Comparison of ENCODE assay signal across 8 mouse cellular contexts in the genomic region with DNA sequence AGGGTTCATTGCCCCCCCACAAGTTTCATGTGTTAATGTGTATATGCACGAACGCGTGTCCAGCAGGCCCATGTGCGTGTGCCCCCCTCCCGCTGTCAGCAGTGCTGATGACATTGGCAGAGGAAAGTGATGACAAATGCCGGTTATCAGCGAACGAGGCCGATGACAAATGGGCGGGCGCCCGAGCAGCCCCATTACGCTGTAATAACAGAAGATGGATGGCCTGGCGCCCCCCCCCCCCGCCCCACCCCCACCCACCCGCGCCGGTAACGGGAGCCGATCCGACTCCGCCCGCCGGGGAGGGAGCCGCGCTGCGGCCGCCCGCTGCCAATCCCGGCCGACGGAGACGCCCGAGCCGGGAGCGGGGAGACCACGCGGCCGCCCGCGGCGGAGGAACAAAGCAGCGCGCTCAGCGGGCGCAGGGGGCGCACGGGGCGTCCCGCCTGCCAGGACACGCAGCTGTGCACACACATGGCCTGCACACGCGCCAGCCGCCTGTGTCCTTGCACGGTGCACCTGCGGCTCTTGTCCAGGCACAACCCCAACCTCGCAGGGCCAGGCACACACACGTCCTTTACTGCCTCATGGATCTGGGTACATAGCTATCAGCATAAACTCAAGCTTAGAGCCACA. TPM values are rescaled to one million over a fixed set of nuclear protein-coding genes. Genes with fewer than 3 reads are reported as not detected.
DNase-seq lines count a peak whose midpoint lies in the region; ATAC-seq lines count a peak whose summit lies in the region.

No protein-coding gene starts in this region.

- peaks cover 42% of the 10 kb centered on the region for H3K27me3 ChIP-seq in kidney, embryonic 14.5 days (ENCODE audit: control insufficient read depth, insufficient read depth, low read length)
- H3K27me3 ChIP-seq in embryonic facial prominence, embryonic 11.5 days (ENCODE audit: control insufficient read depth, insufficient read depth, low read length): peaks cover 21% of the 10 kb centered on the region
- H3K27me3 ChIP-seq in hindbrain, embryonic 10.5 days (ENCODE audit: insufficient read depth, poor library complexity, severe bottlenecking): peaks cover 92% of the 10 kb centered on the region
- peaks cover 76% of the 10 kb centered on the region for H3K27me3 ChIP-seq in limb, embryonic 13.5 days
- peaks cover 47% of the 10 kb centered on the region for H3K27me3 ChIP-seq in neural tube, embryonic 12.5 days (replicated peaks)

- peak overlapping the region; percentile 79 for H3K4me2 ChIP-seq in kidney, embryonic 14.5 days (replicated peaks; ENCODE audit: low read depth, low read length)
- H3K4me2 ChIP-seq in embryonic facial prominence, embryonic 11.5 days (ENCODE audit: low read depth, low read length): peak overlapping the region; percentile 84
- H3K4me2 ChIP-seq in limb, embryonic 13.5 days (replicated peaks): peak overlapping the region; percentile 73
- H3K4me2 ChIP-seq in neural tube, embryonic 12.5 days (replicated peaks): peak overlapping the region; percentile 68

- H3K4me1 ChIP-seq in kidney, embryonic 14.5 days (ENCODE audit: control insufficient read depth, insufficient read depth, low read length): peaks cover 9% of the 10 kb centered on the region; the same call in 1 of the 2 replicates
- peaks cover 4% of the 10 kb centered on the region; the same call in 1 of the 2 replicates for H3K4me1 ChIP-seq in embryonic facial prominence, embryonic 11.5 days (ENCODE audit: control insufficient read depth, insufficient read depth, low read length)
- peaks cover 35% of the 10 kb centered on the region for H3K4me1 ChIP-seq in hindbrain, embryonic 10.5 days (replicated peaks)
- H3K4me1 ChIP-seq in limb, embryonic 13.5 days: peaks cover 14% of the 10 kb centered on the region
- H3K4me1 ChIP-seq in neural tube, embryonic 12.5 days: peaks cover 43% of the 10 kb centered on the region

- ATAC-seq in kidney, embryonic 14.5 days (ENCODE audit: low FRiP score, low TSS enrichment): peak; percentile 56
- 0 out of 2 replicates have a peak, but pooled peaks have one; percentile 14 for ATAC-seq in embryonic facial prominence, embryonic 11.5 days (replicated peaks; ENCODE audit: insufficient number of reproducible peaks, low FRiP score, low TSS enrichment, low read depth)
- peak; percentile 21; the same call in 1 of the 2 replicates for ATAC-seq in limb, embryonic 13.5 days (ENCODE audit: low FRiP score, low read depth)
- peak; percentile 72 for ATAC-seq in neural tube, embryonic 12.5 days (ENCODE audit: low FRiP score, low read depth)

- no peak for DNase-seq in kidney, adult 11 months
- DNase-seq in NIH3T3 (ENCODE audit: low read depth): peak; percentile 31
- DNase-seq in embryonic facial prominence, embryonic 11.5 days (ENCODE audit: low spot score): peak; percentile 77
- DNase-seq in hindbrain, embryonic 10.5 days (ENCODE audit: low spot score): peak; percentile 74
- DNase-seq in thymus, postnatal 14 days: peak; percentile 78

- no peaks in the 10 kb centered on the region for H3K9me3 ChIP-seq in kidney, embryonic 14.5 days (ENCODE audit: control insufficient read depth, low read length)
- no peaks in the 10 kb centered on the region for H3K9me3 ChIP-seq in embryonic facial prominence, embryonic 11.5 days (replicated peaks; ENCODE audit: control insufficient read depth, low read length)
- no peaks in the 10 kb centered on the region for H3K9me3 ChIP-seq in hindbrain, embryonic 10.5 days
- H3K9me3 ChIP-seq in limb, embryonic 13.5 days: no peaks in the 10 kb centered on the region
- no peaks in the 10 kb centered on the region for H3K9me3 ChIP-seq in neural tube, embryonic 12.5 days

- no peaks in the 10 kb centered on the region for H3K36me3 ChIP-seq in kidney, embryonic 14.5 days (ENCODE audit: control insufficient read depth, insufficient read depth, low read length)
- no peaks in the 10 kb centered on the region for H3K36me3 ChIP-seq in embryonic facial prominence, embryonic 11.5 days (replicated peaks; ENCODE audit: control insufficient read depth, insufficient read depth, low read depth, low read length)
- no peaks in the 10 kb centered on the region for H3K36me3 ChIP-seq in hindbrain, embryonic 10.5 days
- no peaks in the 10 kb centered on the region for H3K36me3 ChIP-seq in limb, embryonic 13.5 days
- H3K36me3 ChIP-seq in neural tube, embryonic 12.5 days: no peaks in the 10 kb centered on the region

- H3K27ac ChIP-seq in kidney, embryonic 14.5 days (ENCODE audit: low read depth, low read length): no peak overlapping the region
- H3K27ac ChIP-seq in embryonic facial prominence, embryonic 11.5 days (replicated peaks; ENCODE audit: low read depth, low read length): no peak overlapping the region
- peak overlapping the region; percentile 83 for H3K27ac ChIP-seq in hindbrain, embryonic 10.5 days
- H3K27ac ChIP-seq in limb, embryonic 13.5 days: no peak overlapping the region
- peak overlapping the region; percentile 17 for H3K27ac ChIP-seq in neural tube, embryonic 12.5 days

- WGBS in kidney, embryonic 14.5 days: 0% methylated on average over 26 of the region's 58 CpGs
- WGBS in embryonic facial prominence, embryonic 11.5 days: 0% methylated on average over 51 of the region's 58 CpGs
- WGBS in hindbrain, embryonic 10.5 days: under 1% methylated on average over 37 of the region's 58 CpGs
- WGBS in limb, embryonic 13.5 days: 1% methylated on average over 24 of the region's 58 CpGs
- under 1% methylated on average over 52 of the region's 58 CpGs for WGBS in neural tube, embryonic 12.5 days

- H3K4me3 ChIP-seq in kidney, embryonic 14.5 days (ENCODE audit: low read length): peak overlapping the region; percentile 38
- H3K4me3 ChIP-seq in embryonic facial prominence, embryonic 11.5 days (ENCODE audit: low read depth, low read length): peak overlapping the region; percentile 35
- H3K4me3 ChIP-seq in hindbrain, embryonic 10.5 days: peak overlapping the region; percentile 58
- peak overlapping the region; percentile 42 for H3K4me3 ChIP-seq in limb, embryonic 13.5 days
- H3K4me3 ChIP-seq in neural tube, embryonic 12.5 days: peak overlapping the region; percentile 18

- peak overlapping the region; percentile 53 for H3K9ac ChIP-seq in kidney, embryonic 14.5 days (ENCODE audit: low read depth, low read length)
- H3K9ac ChIP-seq in embryonic facial prominence, embryonic 11.5 days (replicated peaks; ENCODE audit: low read length): peak overlapping the region; percentile 57
- H3K9ac ChIP-seq in limb, embryonic 13.5 days: peak overlapping the region; percentile 58; the same call in 1 of the 2 replicates
- H3K9ac ChIP-seq in neural tube, embryonic 12.5 days: peak overlapping the region; percentile 49

RNA-seq across cellular contexts. Expression of a gene that starts 18.8 kb away (rescaled TPM):
- 13.9 and 20.6 TPM in 2 replicates for polyA plus RNA-seq in kidney, embryonic 14.5 days (2014; fragmentation: Nextera tagmentation; extraction: Ambion mirVana)
- 15.3 and 18.2 TPM in 2 replicates for polyA plus RNA-seq in embryonic facial prominence, embryonic 11.5 days (2014; fragmentation: Nextera tagmentation; extraction: Ambion mirVana)
- polyA plus RNA-seq in hindbrain, embryonic 10.5 days (2016; fragmentation: Nextera tagmentation; extraction: Ambion mirVana): 21.5 and 21.6 TPM in 2 replicates
- polyA plus RNA-seq in limb, embryonic 13.5 days (2015; fragmentation: Nextera tagmentation; extraction: Ambion mirVana): 14.5 and 16.1 TPM in 2 replicates
- polyA plus RNA-seq in neural tube, embryonic 12.5 days (2016; fragmentation: Nextera tagmentation; extraction: Ambion mirVana): 15.3 and 16.3 TPM in 2 replicates

RNA-seq across cellular contexts. Expression of a gene that starts 18.9 kb away (rescaled TPM):
- 51.4 and 61.6 TPM in 2 replicates for polyA plus RNA-seq in kidney, embryonic 14.5 days (2014; fragmentation: Nextera tagmentation; extraction: Ambion mirVana)
- polyA plus RNA-seq in embryonic facial prominence, embryonic 11.5 days (2014; fragmentation: Nextera tagmentation; extraction: Ambion mirVana): 50.1 and 54.5 TPM in 2 replicates
- 48.8 and 62.1 TPM in 2 replicates for polyA plus RNA-seq in hindbrain, embryonic 10.5 days (2016; fragmentation: Nextera tagmentation; extraction: Ambion mirVana)
- 45.0 and 47.7 TPM in 2 replicates for polyA plus RNA-seq in limb, embryonic 13.5 days (2015; fragmentation: Nextera tagmentation; extraction: Ambion mirVana)
- 52.7 and 54.5 TPM in 2 replicates for polyA plus RNA-seq in neural tube, embryonic 12.5 days (2016; fragmentation: Nextera tagmentation; extraction: Ambion mirVana)

Comparison
In these comparisons a context has a peak if more than half of its experiments do, and no peak if none do; other contexts are left out.
1. ATAC-seq: peak in every context shown above with its lines; median percentile 72 in neural tube, embryonic 12.5 days; 56 in kidney, embryonic 14.5 days; 21 in limb, embryonic 13.5 days; 14 in embryonic facial prominence, embryonic 11.5 days.
2. H3K27ac ChIP-seq: peak in hindbrain, embryonic 10.5 days (single experiment) and neural tube, embryonic 12.5 days (single experiment); none in kidney, embryonic 14.5 days (single experiment), embryonic facial prominence, embryonic 11.5 days (single experiment) and limb, embryonic 13.5 days (single experiment).
3. Peak in every context shown above with its lines, with median percentiles within 50 percentile points of each other: H3K4me2 ChIP-seq, H3K4me3 ChIP-seq and H3K9ac ChIP-seq.